Mouse (Mus musculus) lung, embryonic 16.5 days (tissue): ENCODE data around the gene Fam124a. TPM values are rescaled to one million over a fixed set of nuclear protein-coding genes. Genes with fewer than 3 reads are reported as not detected.
"Not testable (repeated sequence)": the region's sequence is repeated elsewhere in the genome, so short reads cannot be mapped to it uniquely, and the experiment has no call there.

ENCODE experiments used
- ATAC-seq: fragments of 200-750 bp; cut with Nextera tagmentation; 2 replicates; pipeline ENCODE4 v1.8.0; 2017; ENCODE audit warnings: low read depth, mild to moderate bottlenecking, moderate library complexity
- H3K27ac ChIP-seq: fragments of 300-500 bp; sonication (generic); 2 replicates; pipeline ENCODE4 v1.5.1; 2014; ENCODE audit warnings: mild to moderate bottlenecking, control low read depth, low read length
- H3K27me3 ChIP-seq: fragments of 300-500 bp; sonication (generic); 2 replicates; pipeline ENCODE4 v1.6.1; 2014; ENCODE audit warnings: low read depth, low read length, mixed read lengths; ENCODE audit not compliant: control insufficient read depth, insufficient read depth
- H3K36me3 ChIP-seq: fragments of 300-500 bp; sonication (generic); 2 replicates; pipeline ENCODE4 v1.6.1; 2014; ENCODE audit warnings: low read length; ENCODE audit not compliant: control insufficient read depth, insufficient read depth
- H3K4me1 ChIP-seq: fragments of 300-500 bp; sonication (generic); replicated peaks from 2 replicates; pipeline ENCODE4 v1.6.1; 2014; ENCODE audit warnings: low read length, mixed read lengths; ENCODE audit not compliant: control insufficient read depth, insufficient read depth
- H3K4me2 ChIP-seq: fragments of 300-500 bp; sonication (generic); 2 replicates; pipeline ENCODE4 v1.6.1; 2014; ENCODE audit warnings: low read depth, low read length, control low read depth
- H3K4me3 ChIP-seq: fragments of 300-500 bp; sonication (generic); 2 replicates; pipeline ENCODE4 v1.5.1; 2014; ENCODE audit warnings: mild to moderate bottlenecking, low read length, control low read depth
- H3K9ac ChIP-seq: fragments of 300-500 bp; sonication (generic); 2 replicates; pipeline ENCODE4 v1.6.1; 2014; ENCODE audit warnings: low read length, control low read depth
- H3K9me3 ChIP-seq: fragments of 300-500 bp; sonication (generic); 2 replicates; pipeline ENCODE4 v1.6.1; 2016; ENCODE audit warnings: low read length; ENCODE audit not compliant: control insufficient read depth
- WGBS: fragments of 180-500 bp; shearing (Covaris S2); extraction: QIAGEN DNeasy Blood & Tissue Kit; methylation state at CpG from one replicate; pipeline ENCODE4 v1.1.7; 2014; 5-methylcytosine and 5-hydroxymethylcytosine counted together
- polyA plus RNA-seq: library from polyadenylated mRNA; unstranded; fragments of >200 nt; fragmentation: Nextera tagmentation; extraction: Ambion mirVana; gene quantifications from 2 replicates; pipeline ENCODE4 v1.2.1, GENCODE M21; 2015

The Fam124a gene
- polyA plus RNA-seq, 1 experiment from 2014 or later = 5.9 TPM

- no peaks in the 10 kb centered on the region for H3K27me3 ChIP-seq
Observed at GRCm38 (mm10) chr14:62639551-62639950, 84.0 kb downstream of the Fam124a start.

GRCm38 (mm10) chr14:62640396-62640795 is 84.9 kb downstream of the Fam124a start:
- ATAC-seq = no peak
- WGBS = 64% methylated on average over 4 of the region's 4 CpGs
- no peaks in the 10 kb centered on the region for H3K36me3 ChIP-seq
- H3K9me3 ChIP-seq = no peaks in the 10 kb centered on the region
- no peak overlapping the region for H3K27ac ChIP-seq
- no peaks in the 10 kb centered on the region for H3K27me3 ChIP-seq
- H3K4me2 ChIP-seq = no peak overlapping the region
- H3K4me1 ChIP-seq = no peaks in the 10 kb centered on the region
- no peak overlapping the region for H3K9ac ChIP-seq
- no peak overlapping the region for H3K4me3 ChIP-seq

More at GRCm38 (mm10) chr14:62639551-62639950, 84.0 kb downstream of the Fam124a start:
- no peaks in the 10 kb centered on the region for H3K9me3 ChIP-seq
- no peak for ATAC-seq
- no peak overlapping the region for H3K9ac ChIP-seq
- no peak overlapping the region for H3K27ac ChIP-seq
- WGBS = 76% methylated on average over 5 of the region's 5 CpGs
- H3K4me3 ChIP-seq = no peak overlapping the region
- H3K4me1 ChIP-seq = no peaks in the 10 kb centered on the region
- H3K36me3 ChIP-seq = no peaks in the 10 kb centered on the region
- H3K4me2 ChIP-seq = no peak overlapping the region

- peak; percentile 65; the same call in 1 of the 2 replicates for ATAC-seq
- not testable (repeated sequence) for H3K27me3 ChIP-seq, H3K4me3 ChIP-seq, H3K9ac ChIP-seq, H3K4me2 ChIP-seq, H3K4me1 ChIP-seq, H3K9me3 ChIP-seq, H3K36me3 ChIP-seq
- WGBS = 72% methylated on average over 6 of the region's 7 CpGs
- 0 out of 2 replicates have a peak overlapping the region, but pooled peaks have one; percentile 26 for H3K27ac ChIP-seq
Observed at GRCm38 (mm10) chr14:62642368-62642767, 86.8 kb downstream of the Fam124a start.

GRCm38 (mm10) chr14:62648405-62648804 is 92.9 kb downstream of the Fam124a start:
- no peaks in the 10 kb centered on the region for H3K27me3 ChIP-seq
- no peaks in the 10 kb centered on the region for H3K36me3 ChIP-seq
- no peak overlapping the region for H3K4me3 ChIP-seq
- no peak overlapping the region for H3K4me2 ChIP-seq
- ATAC-seq = no peak
- no peak overlapping the region for H3K27ac ChIP-seq
- H3K4me1 ChIP-seq = no peaks in the 10 kb centered on the region
- H3K9ac ChIP-seq = no peak overlapping the region
- 86% methylated on average over 6 of the region's 6 CpGs for WGBS
- H3K9me3 ChIP-seq = no peaks in the 10 kb centered on the region

GRCm38 (mm10) chr14:62650376-62650775 is 94.8 kb downstream of the Fam124a start:
- no peaks in the 10 kb centered on the region for H3K9me3 ChIP-seq
- H3K4me3 ChIP-seq = no peak overlapping the region
- no peaks in the 10 kb centered on the region for H3K27me3 ChIP-seq
- no peaks in the 10 kb centered on the region for H3K36me3 ChIP-seq
- WGBS = 67% methylated on average over 3 of the region's 3 CpGs
- H3K4me2 ChIP-seq = no peak overlapping the region
- no peak overlapping the region for H3K27ac ChIP-seq
- no peak for ATAC-seq
- no peaks in the 10 kb centered on the region for H3K4me1 ChIP-seq
- no peak overlapping the region for H3K9ac ChIP-seq

GRCm38 (mm10) chr14:62651771-62652170 is 96.2 kb downstream of the Fam124a start:
- no peaks in the 10 kb centered on the region for H3K4me1 ChIP-seq
- no peaks in the 10 kb centered on the region for H3K36me3 ChIP-seq
- 92% methylated on average over 3 of the region's 3 CpGs for WGBS
- no peak overlapping the region for H3K4me2 ChIP-seq
- no peaks in the 10 kb centered on the region for H3K27me3 ChIP-seq
- H3K4me3 ChIP-seq = no peak overlapping the region
- ATAC-seq = no peak
- H3K9ac ChIP-seq = no peak overlapping the region
- H3K9me3 ChIP-seq = no peaks in the 10 kb centered on the region
- no peak overlapping the region for H3K27ac ChIP-seq

GRCm38 (mm10) chr14:62655996-62656395 is 100.5 kb downstream of the Fam124a start:
- ATAC-seq = no peak
- Histone ChIP-seq H3K4me3 (no peak overlapping the region), H3K9ac (no peak overlapping the region), H3K27ac (no peak overlapping the region), H3K36me3 (no peaks in the 10 kb centered on the region), H3K4me1 (no peaks in the 10 kb centered on the region), H3K9me3 (no peaks in the 10 kb centered on the region), H3K27me3 (no peaks in the 10 kb centered on the region), H3K4me2 (no peak overlapping the region)
- WGBS = 81% methylated on average over 7 of the region's 7 CpGs

GRCm38 (mm10) chr14:62657469-62657868 is 101.9 kb downstream of the Fam124a start:
- no peaks in the 10 kb centered on the region for H3K9me3 ChIP-seq
- WGBS = 36% methylated on average over 3 of the region's 3 CpGs
- H3K4me1 ChIP-seq = no peaks in the 10 kb centered on the region
- H3K9ac ChIP-seq = no peak overlapping the region
- H3K4me3 ChIP-seq = no peak overlapping the region
- no peaks in the 10 kb centered on the region for H3K27me3 ChIP-seq
- H3K27ac ChIP-seq = no peak overlapping the region
- no peak overlapping the region for H3K4me2 ChIP-seq
- H3K36me3 ChIP-seq = no peaks in the 10 kb centered on the region
- no peak for ATAC-seq
